Mouse (Mus musculus): Measurements from ENCODE around the gene Pdxdc1. TPM values are rescaled to one million over a fixed set of nuclear protein-coding genes. Genes with fewer than 3 reads are reported as not detected.

Pdxdc1 gene
- polyA plus RNA-seq, 1 experiment from 2014 or later, result 83.6 TPM

DNA sequence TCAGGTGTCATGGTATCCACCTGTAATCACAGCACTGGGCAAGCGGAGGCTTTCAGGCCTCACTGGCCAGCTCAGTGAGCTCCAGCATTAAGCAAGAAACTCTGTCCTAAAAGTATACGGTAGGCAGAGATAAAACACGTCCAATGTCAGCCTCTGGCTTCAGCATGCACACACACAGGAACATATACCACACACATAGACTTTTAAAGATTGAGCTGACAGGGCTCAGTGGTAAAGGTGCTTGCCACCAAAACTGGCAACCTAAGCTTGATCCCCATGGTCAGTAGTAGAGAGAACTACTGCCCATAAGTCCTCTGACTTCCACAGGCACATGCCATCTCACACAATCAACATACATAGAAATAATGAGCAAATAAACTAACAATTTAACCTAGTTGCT is 62.0 kb downstream of the Pdxdc1 start:
- no peak for TF ChIP-seq CTCF (IDR thresholded peaks at IDR 0.05)
- H3K27me3 ChIP-seq, result no peaks in the 10 kb centered on the region
- in situ Hi-C loops (cut with MboI; ENCODE audit: low pct_unique_long_range_greater_than_20kb), result no loop called here
- no peak for ATAC-seq
- no peak for DNase-seq (ENCODE audit: low read depth, low spot score)
- POLR2A ChIA-PET, result no interaction called here
- CTCF ChIA-PET, result interaction anchor here (1.1 to 1.5 kb wide), 2 partner anchors 14 to 24 kb away, joined by 3 read pairs; no protein-coding TSS in a partner anchor

DNA sequence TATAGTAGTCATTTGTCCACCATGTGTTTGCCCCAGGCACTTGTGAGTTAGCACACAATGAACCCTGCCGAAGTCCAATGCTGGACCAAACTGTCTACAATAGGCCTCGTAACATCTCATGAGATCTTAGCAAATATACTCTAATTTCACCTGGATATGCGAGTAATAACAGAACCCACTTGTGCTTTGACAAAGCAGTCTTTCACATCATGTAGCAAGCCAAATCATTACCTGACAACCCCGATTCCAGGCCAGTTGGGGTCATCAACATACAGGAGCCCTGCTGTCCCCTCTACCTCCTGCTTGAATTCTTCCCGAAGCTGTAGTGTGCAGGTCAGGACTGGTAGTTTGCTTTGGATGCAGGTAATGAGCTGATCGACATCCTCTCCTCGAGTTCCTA is 62.9 kb downstream of the Pdxdc1 start:
- ChIA-PET CTCF (interaction anchor here (0.8 to 1.5 kb wide), 3 partner anchors 15 to 61 kb away, joined by 3 to 4 read pairs (median 3); no protein-coding TSS in a partner anchor), POLR2A (no interaction called here)
- in situ Hi-C loops (cut with MboI; ENCODE audit: low pct_unique_long_range_greater_than_20kb), result no loop called here
- DNase-seq (ENCODE audit: low read depth, low spot score), result no peak
- no peak for TF ChIP-seq CTCF (IDR thresholded peaks at IDR 0.05)
- ATAC-seq, result no peak
- H3K27me3 ChIP-seq, result no peaks in the 10 kb centered on the region

GRCm38 (mm10) chr16:13834382-13834781 is 68.5 kb downstream of the Pdxdc1 start:
- CTCF ChIA-PET, result no interaction called here
- DNase-seq (ENCODE audit: low read depth, low spot score) (no peak), ATAC-seq (no peak)
- H3K27me3 ChIP-seq, result no peaks in the 10 kb centered on the region
- POLR2A ChIA-PET, result no interaction called here
- TF ChIP-seq CTCF (IDR thresholded peaks at IDR 0.05), result no peak
- in situ Hi-C loops (cut with MboI; ENCODE audit: low pct_unique_long_range_greater_than_20kb), result no loop called here

DNA sequence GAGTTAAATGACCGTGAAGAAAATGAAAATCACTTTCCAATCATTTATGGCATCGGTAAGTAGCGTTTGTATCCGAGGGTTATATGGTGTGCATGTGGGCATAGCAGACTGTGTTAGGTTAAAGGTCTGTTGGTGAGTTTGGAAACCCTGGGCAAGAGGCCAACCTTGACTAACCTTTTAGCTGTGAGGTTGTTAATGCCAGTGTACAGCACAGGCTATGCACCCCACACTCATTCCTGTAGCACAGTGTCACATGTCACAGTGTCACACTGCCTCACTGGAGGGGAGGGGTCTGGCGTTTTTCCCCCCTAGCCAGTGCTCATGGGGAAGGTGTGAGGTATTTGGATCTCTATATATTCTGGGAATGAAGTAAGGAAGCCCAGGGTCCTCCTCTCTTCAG is 71.3 kb downstream of the Pdxdc1 start:
- ATAC-seq, result no peak
- no peak for TF ChIP-seq CTCF (IDR thresholded peaks at IDR 0.05)
- no peak for DNase-seq (ENCODE audit: low read depth, low spot score)
- ChIA-PET CTCF (no interaction called here), POLR2A (interaction anchor here (0.7 kb wide), 1 partner anchor 32 kb away, joined by 3 read pairs; no protein-coding TSS in a partner anchor)
- no peaks in the 10 kb centered on the region for H3K27me3 ChIP-seq
- in situ Hi-C loops (cut with MboI; ENCODE audit: low pct_unique_long_range_greater_than_20kb), result no loop called here

- H3K27me3 ChIP-seq, result no peaks in the 10 kb centered on the region
- CTCF ChIA-PET, result no interaction called here
- TF ChIP-seq CTCF (IDR thresholded peaks at IDR 0.05), result no peak
- in situ Hi-C loops (cut with MboI; ENCODE audit: low pct_unique_long_range_greater_than_20kb), result no loop called here
- POLR2A ChIA-PET, result no interaction called here
- ATAC-seq (no peak), DNase-seq (ENCODE audit: low read depth, low spot score) (no peak)
Measured at GRCm38 (mm10) chr16:13830444-13830843, 72.5 kb downstream of the Pdxdc1 start.

DNA sequence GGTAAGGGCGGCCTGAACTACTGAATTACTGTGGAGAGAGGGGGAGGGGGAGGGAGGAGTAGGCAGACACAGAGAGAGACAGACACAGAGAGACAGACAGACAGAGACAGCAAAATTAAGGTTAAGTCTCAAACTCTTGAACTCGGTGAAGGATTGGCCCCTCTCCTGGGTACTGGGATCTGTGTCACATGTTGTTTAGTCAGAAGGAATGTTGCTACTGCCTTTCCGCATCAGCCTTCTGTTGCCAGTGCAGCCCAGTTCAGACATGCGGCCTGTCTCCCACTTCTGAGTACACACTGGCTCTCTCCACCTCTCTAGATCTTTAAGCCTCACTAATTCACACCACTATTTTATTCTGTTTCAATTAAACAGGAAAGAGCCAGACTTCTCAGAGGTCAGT is 76.4 kb downstream of the Pdxdc1 start:
- CTCF ChIA-PET, result interaction anchor here (1.0 kb wide), 1 partner anchor 9 kb away, joined by 4 read pairs; no protein-coding TSS in a partner anchor

GRCm38 (mm10) chr16:13825781-13826490 is 77.0 kb downstream of the Pdxdc1 start:
- no peak for TF ChIP-seq CTCF (IDR thresholded peaks at IDR 0.05)
- ChIA-PET POLR2A (no interaction called here), CTCF (no interaction called here)
- in situ Hi-C loops (cut with MboI; ENCODE audit: low pct_unique_long_range_greater_than_20kb), result no loop called here
- ATAC-seq, result peak; percentile 9
- no peaks in the 10 kb centered on the region for H3K27me3 ChIP-seq
- no peak for DNase-seq (ENCODE audit: low read depth, low spot score)

More for the DNA sequence above, 76.4 kb downstream of the Pdxdc1 start:
- TF ChIP-seq CTCF (IDR thresholded peaks at IDR 0.05), result no peak
- no peaks in the 10 kb centered on the region for H3K27me3 ChIP-seq
- DNase-seq (ENCODE audit: low read depth, low spot score) (no peak), ATAC-seq (no peak)
- POLR2A ChIA-PET, result no interaction called here
- in situ Hi-C loops (cut with MboI; ENCODE audit: low pct_unique_long_range_greater_than_20kb), result no loop called here

DNA sequence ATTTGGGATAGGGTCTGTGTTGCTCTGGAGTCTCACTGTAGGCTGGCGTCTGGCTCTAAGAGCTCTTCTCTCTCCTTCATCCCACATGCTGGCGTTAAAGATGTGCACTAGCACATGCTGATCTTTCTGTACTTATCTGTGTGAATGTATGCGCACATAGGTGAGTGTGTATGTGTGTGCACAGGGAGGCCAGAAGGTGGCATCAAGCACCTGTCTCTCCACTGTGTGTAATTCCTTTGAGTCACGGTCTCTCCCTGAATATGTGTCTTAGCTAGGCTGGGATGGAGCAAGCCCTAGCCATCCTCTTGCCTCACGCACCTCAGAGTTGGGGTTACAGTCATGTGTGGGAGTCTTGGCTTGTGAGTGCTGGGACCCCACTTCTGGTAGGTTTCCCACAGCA is 82.2 kb downstream of the Pdxdc1 start:
- no peak for DNase-seq (ENCODE audit: low read depth, low spot score)
- ChIA-PET CTCF (no interaction called here), POLR2A (no interaction called here)
- no peak for TF ChIP-seq CTCF (IDR thresholded peaks at IDR 0.05)
- no peak for ATAC-seq
- in situ Hi-C loops (cut with MboI; ENCODE audit: low pct_unique_long_range_greater_than_20kb), result no loop called here
- no peaks in the 10 kb centered on the region for H3K27me3 ChIP-seq

DNA sequence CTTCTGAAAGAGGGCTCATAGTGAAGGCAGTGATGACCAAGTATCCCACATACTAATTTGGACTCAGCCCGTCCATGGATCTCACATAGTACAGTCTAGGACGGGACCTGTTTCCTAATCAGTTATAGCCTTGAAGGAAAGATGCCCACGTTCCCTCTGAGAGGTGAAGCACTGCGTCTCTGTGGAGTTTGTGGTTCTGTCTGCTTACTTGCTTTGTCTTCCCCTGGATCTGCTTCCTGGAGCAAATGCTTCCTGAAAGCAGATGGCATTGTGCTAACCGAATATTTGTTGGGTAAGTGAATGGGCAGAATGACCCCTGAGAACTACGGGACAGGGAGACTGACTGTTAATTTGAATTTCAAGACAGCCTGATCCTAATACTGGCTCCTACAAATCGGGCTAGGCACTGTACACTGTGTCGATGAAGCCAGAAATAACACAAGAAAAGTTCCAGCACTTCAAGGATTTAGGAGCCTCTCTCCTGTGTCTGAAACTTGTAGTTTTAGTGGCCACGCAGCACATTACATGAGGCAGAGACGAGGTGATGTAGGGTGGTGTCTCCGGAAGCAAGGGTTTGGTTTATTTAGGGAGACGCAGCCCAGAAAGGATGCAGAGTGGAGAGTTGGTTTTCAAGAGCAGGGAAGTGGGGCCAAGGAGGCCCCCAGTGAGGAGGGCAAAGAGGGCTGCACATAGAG is 83.0 kb downstream of the Pdxdc1 start:
- ChIA-PET CTCF (no interaction called here), POLR2A (no interaction called here)
- H3K27me3 ChIP-seq, result no peaks in the 10 kb centered on the region
- no peak for DNase-seq (ENCODE audit: low read depth, low spot score)
- no peak for TF ChIP-seq CTCF (IDR thresholded peaks at IDR 0.05)
- ATAC-seq, result no peak
- in situ Hi-C loops (cut with MboI; ENCODE audit: low pct_unique_long_range_greater_than_20kb), result no loop called here

- H3K27me3 ChIP-seq, result no peaks in the 10 kb centered on the region
- ChIA-PET CTCF (no interaction called here), POLR2A (no interaction called here)
- in situ Hi-C loops (cut with MboI; ENCODE audit: low pct_unique_long_range_greater_than_20kb), result no loop called here
- DNase-seq (ENCODE audit: low read depth, low spot score) (no peak), ATAC-seq (peak; percentile 59)
- no peak for TF ChIP-seq CTCF (IDR thresholded peaks at IDR 0.05)
Measured at GRCm38 (mm10) chr16:13819394-13819743, 83.6 kb downstream of the Pdxdc1 start.

- peak; percentile 71 for DNase-seq (ENCODE audit: low read depth, low spot score)
- peak; percentile 84 for ATAC-seq
- POLR2A ChIA-PET, result interaction anchor here (0.6 to 1.0 kb wide), 2 partner anchors 10 to 26 kb away, joined by 3 to 4 read pairs; no protein-coding TSS in a partner anchor
- no peak for TF ChIP-seq CTCF (IDR thresholded peaks at IDR 0.05)
- in situ Hi-C loops (cut with MboI; ENCODE audit: low pct_unique_long_range_greater_than_20kb), result no loop called here
- H3K27me3 ChIP-seq, result no peaks in the 10 kb centered on the region
- CTCF ChIA-PET, result no interaction called here
Measured at GRCm38 (mm10) chr16:13818560-13819393, 84.2 kb downstream of the Pdxdc1 start, which contains the start of gene Ntan1. Gene Ntan1, plus strand, starts transcription at chr16:13818845.
